Mouse (Mus musculus) liver, embryonic 13.5 days (tissue): ENCODE measurements around the gene Hist1h3f. TPM values are rescaled to one million over a fixed set of nuclear protein-coding genes. Genes with fewer than 3 reads are reported as not detected.
"Not testable (repeated sequence)": the region's sequence is repeated elsewhere in the genome, so short reads cannot be mapped to it uniquely, and the experiment has no call there.

Source experiments
- ATAC-seq: fragments of 200-750 bp; cut with Nextera tagmentation; 2 replicates; pipeline ENCODE4 v1.8.0; 2017; ENCODE audit warnings: low read depth, mild to moderate bottlenecking, moderate number of reproducible peaks, moderate library complexity
- DNase-seq: peaks from one replicate; pipeline ENCODE4 v3.0.0; 2022
- H3K27ac ChIP-seq: fragments of 300-500 bp; sonication (generic); 2 replicates; pipeline ENCODE4 v1.5.1; 2015; ENCODE audit warnings: moderate library complexity, mild to moderate bottlenecking, inconsistent platforms
- H3K27me3 ChIP-seq: fragments of 300-500 bp; sonication (generic); 2 replicates; pipeline ENCODE4 v1.6.1; 2015; ENCODE audit warnings: mild to moderate bottlenecking, inconsistent platforms
- H3K36me3 ChIP-seq: fragments of 300-500 bp; sonication (generic); 2 replicates; pipeline ENCODE4 v1.6.1; 2015; ENCODE audit warnings: mild to moderate bottlenecking, inconsistent platforms
- H3K4me1 ChIP-seq: fragments of 300-500 bp; sonication (generic); replicated peaks from 2 replicates; pipeline ENCODE4 v1.6.1; 2015; ENCODE audit warnings: inconsistent platforms
- H3K4me2 ChIP-seq: fragments of 300-500 bp; sonication (generic); 2 replicates; pipeline ENCODE4 v1.6.1; 2015; ENCODE audit warnings: inconsistent platforms, mild to moderate bottlenecking, moderate library complexity
- H3K4me3 ChIP-seq: fragments of 300-500 bp; sonication (generic); replicated peaks from 2 replicates; pipeline ENCODE4 v1.5.1; 2015; ENCODE audit warnings: mild to moderate bottlenecking, inconsistent platforms
- H3K9ac ChIP-seq: fragments of 300-500 bp; sonication (generic); 2 replicates; pipeline ENCODE4 v1.6.1; 2015; ENCODE audit warnings: mild to moderate bottlenecking, inconsistent platforms
- H3K9me3 ChIP-seq: fragments of 300-500 bp; sonication (generic); replicated peaks from 2 replicates; pipeline ENCODE4 v1.6.1; 2016; ENCODE audit warnings: inconsistent platforms
- WGBS: fragments of 180-500 bp; shearing (Covaris S2); methylation state at CpG from one replicate; pipeline ENCODE4 v1.1.7; 2015; ENCODE audit not compliant: insufficient replicate concordance; 5-methylcytosine and 5-hydroxymethylcytosine counted together
- polyA plus RNA-seq: library from polyadenylated mRNA; unstranded; fragments of >200 nt; fragmentation: Nextera tagmentation; extraction: Ambion mirVana; gene quantifications from 2 replicates; pipeline ENCODE4 v1.2.1, GENCODE M21; 2015

The Hist1h3f gene
- polyA plus RNA-seq, 1 experiment from 2014 or later: 2.1 TPM

- Histone ChIP-seq H3K9me3 (no peaks in the 10 kb centered on the region), H3K27ac (peak within 1 kb of the TSS; percentile 98), H3K36me3 (no peaks in the 10 kb centered on the region), H3K4me1 (peaks cover 42% of the 10 kb centered on the region), H3K4me3 (peak within 1 kb of the TSS; percentile 63), H3K4me2 (peak within 1 kb of the TSS; percentile 65), H3K27me3 (no peaks in the 10 kb centered on the region), H3K9ac (peak within 1 kb of the TSS; percentile 84)
- DNase-seq (peak; percentile 96), ATAC-seq (peak; percentile 63)
- under 1% methylated on average over 61 of the region's 70 CpGs for WGBS
These were observed 12.7 kb upstream of the Hist1h3f start, which contains the start of gene Hist1h4h for GRCm38 (mm10) chr13:23530901-23531875. Gene Hist1h4h, plus strand, starts transcription at chr13:23531050.

GRCm38 (mm10) chr13:23532262-23533075, 11.4 kb upstream of the Hist1h3f start:
- Histone ChIP-seq H3K9me3 (no peaks in the 10 kb centered on the region), H3K4me3 (peak overlapping the region; percentile 63), H3K4me1 (peaks cover 42% of the 10 kb centered on the region), H3K9ac (peak overlapping the region; percentile 84), H3K27ac (peak overlapping the region; percentile 98), H3K27me3 (no peaks in the 10 kb centered on the region), H3K4me2 (peak overlapping the region; percentile 65), H3K36me3 (no peaks in the 10 kb centered on the region)
- ATAC-seq (no peak), DNase-seq (no peak)
- 13% methylated on average over 9 of the region's 9 CpGs for WGBS

GRCm38 (mm10) chr13:23533560-23534367, 10.1 kb upstream of the Hist1h3f start, which contains the start of gene Hist1h2af:
Gene Hist1h2af, plus strand, starts transcription at chr13:23533906.
- Histone ChIP-seq H3K4me1 (peaks cover 50% of the 10 kb centered on the region), H3K9ac (peak within 1 kb of the TSS; percentile 84), H3K4me3 (peak within 1 kb of the TSS; percentile 63), H3K27ac (peak within 1 kb of the TSS; percentile 98), H3K4me2 (peak within 1 kb of the TSS; percentile 65)
- peak; percentile 49 for ATAC-seq
- WGBS: under 1% methylated on average over 31 of the region's 53 CpGs
- H3K9me3 ChIP-seq, H3K36me3 ChIP-seq, H3K27me3 ChIP-seq: not testable (repeated sequence)
- peak; percentile 83 for DNase-seq

GRCm38 (mm10) chr13:23534368-23535131, 9.3 kb upstream of the Hist1h3f start:
- peak; percentile 65 for DNase-seq
- peaks cover 48% of the 10 kb centered on the region for H3K4me1 ChIP-seq
- WGBS: under 1% methylated on average over 15 of the region's 15 CpGs

GRCm38 (mm10) chr13:23535137-23536075, 8.4 kb upstream of the Hist1h3f start, which contains the start of gene Hist1h3g:
Gene Hist1h3g, plus strand, starts transcription at chr13:23535422.
- not testable (repeated sequence) for H3K27me3 ChIP-seq, H3K36me3 ChIP-seq, H3K9me3 ChIP-seq
- DNase-seq: peak; percentile 93
- H3K4me3 ChIP-seq: peak within 1 kb of the TSS; percentile 63
- ATAC-seq: peak; percentile 85
- WGBS: under 1% methylated on average over 52 of the region's 62 CpGs
- peak within 1 kb of the TSS; percentile 65 for H3K4me2 ChIP-seq
- peaks cover 47% of the 10 kb centered on the region for H3K4me1 ChIP-seq
- peak within 1 kb of the TSS; percentile 84 for H3K9ac ChIP-seq
- H3K27ac ChIP-seq: peak within 1 kb of the TSS; percentile 98

More at GRCm38 (mm10) chr13:23534368-23535131, 9.3 kb upstream of the Hist1h3f start:
- no peaks in the 10 kb centered on the region for H3K27me3 ChIP-seq
- peak; percentile 28 for ATAC-seq
- H3K4me2 ChIP-seq: peak overlapping the region; percentile 65
- H3K27ac ChIP-seq: peak overlapping the region; percentile 98
- H3K9ac ChIP-seq: peak overlapping the region; percentile 84
- no peaks in the 10 kb centered on the region for H3K9me3 ChIP-seq
- peak overlapping the region; percentile 63 for H3K4me3 ChIP-seq
- H3K36me3 ChIP-seq: no peaks in the 10 kb centered on the region

GRCm38 (mm10) chr13:23536076-23536822, 7.6 kb upstream of the Hist1h3f start:
- no peak for ATAC-seq
- no peak for DNase-seq
- Histone ChIP-seq H3K4me3 (peak overlapping the region; percentile 63), H3K9me3 (no peaks in the 10 kb centered on the region), H3K4me2 (peak overlapping the region; percentile 65), H3K36me3 (no peaks in the 10 kb centered on the region), H3K27me3 (no peaks in the 10 kb centered on the region), H3K27ac (peak overlapping the region; percentile 98), H3K4me1 (peaks cover 52% of the 10 kb centered on the region), H3K9ac (peak overlapping the region; percentile 84)
- WGBS: 14% methylated on average over 7 of the region's 7 CpGs

- DNase-seq (no peak), ATAC-seq (no peak)
- H3K9me3 ChIP-seq: no peaks in the 10 kb centered on the region
- peaks cover 51% of the 10 kb centered on the region for H3K4me1 ChIP-seq
- H3K9ac ChIP-seq: peak overlapping the region; percentile 84
- H3K4me2 ChIP-seq: peak overlapping the region; percentile 65
- peak overlapping the region; percentile 98 for H3K27ac ChIP-seq
- H3K36me3 ChIP-seq: no peaks in the 10 kb centered on the region
- no peaks in the 10 kb centered on the region for H3K27me3 ChIP-seq
- WGBS: 62% methylated on average over 3 of the region's 3 CpGs
- peak overlapping the region; percentile 63 for H3K4me3 ChIP-seq
These were observed 6.7 kb upstream of the Hist1h3f start for GRCm38 (mm10) chr13:23537006-23537710.

- Histone ChIP-seq H3K4me1 (peaks cover 40% of the 10 kb centered on the region), H3K36me3 (no peaks in the 10 kb centered on the region), H3K9me3 (no peaks in the 10 kb centered on the region), H3K4me2 (peak overlapping the region; percentile 65), H3K4me3 (peak overlapping the region; percentile 63), H3K27me3 (no peaks in the 10 kb centered on the region), H3K9ac (peak overlapping the region; percentile 84), H3K27ac (peak overlapping the region; percentile 98)
- ATAC-seq (no peak), DNase-seq (no peak)
- whole genome bisulfite sequencing: 81% methylated on average over 5 of the region's 5 CpGs
These were observed 5.6 kb upstream of the Hist1h3f start for GRCm38 (mm10) chr13:23538249-23538648.
